Mouse (Mus musculus): ENCODE results near the gene Vash2.

GRCm38 (mm10) chr1:190995548-190995947, 16.5 kb upstream of the Vash2 start:
- no peak for TF ChIP-seq CTCF (IDR thresholded peaks at IDR 0.05; ENCODE audit: control insufficient read depth, insufficient read depth, low read length)
- no peak for TF ChIP-seq POLR2A (IDR thresholded peaks at IDR 0.05; ENCODE audit: borderline replicate concordance, control insufficient read depth, low read depth, low read length)

All from bone marrow, adult 2 months (tissue).